Comparison of ENCODE assay signal across 18 mouse cellular contexts in genomic region chr1:154450799-154451198, GRCm38 (mm10).
"Had no signal": no experiment of that assay in that cellular context is flagged by ENCODE, and none has a peak within 500 bp of the region (broad histone marks: within the 10 kb centered on the region; RNA-seq: fewer than 3 reads in every experiment).

No protein-coding gene starts in this region.

- H3K27ac ChIP-seq: midbrain, embryonic 10.5 days; midbrain, embryonic 12.5 days; neural tube, embryonic 13.5 days; neural tube, embryonic 15.5 days had no signal

- ATAC-seq: midbrain, embryonic 16.5 days had no signal

- H3K9ac ChIP-seq: lung, embryonic 14.5 days; midbrain, embryonic 12.5 days; neural tube, embryonic 13.5 days; neural tube, embryonic 15.5 days had no signal

- H3K4me3 ChIP-seq: midbrain, embryonic 10.5 days; midbrain, embryonic 12.5 days; myocyte; neural tube, embryonic 13.5 days; neural tube, embryonic 15.5 days had no signal

- H3K4me2 ChIP-seq: lung, embryonic 14.5 days; midbrain, embryonic 12.5 days; neural tube, embryonic 13.5 days; neural tube, embryonic 15.5 days had no signal

- H3K9me3 ChIP-seq: midbrain, embryonic 10.5 days; midbrain, embryonic 12.5 days; neural tube, embryonic 13.5 days; neural tube, embryonic 15.5 days had no signal

- H3K36me3 ChIP-seq: midbrain, embryonic 10.5 days; midbrain, embryonic 12.5 days had no signal

- DNase-seq: lung, adult 18-20 months; lung, embryonic 14.5 days; lung, postnatal 10 days; lung, postnatal 4 days; midbrain, embryonic 14.5 days; retina, postnatal 1 day; right cerebral cortex, postnatal 25 days; right cerebral cortex, postnatal 4 days; spleen, adult 18-20 months; thymus, adult 2 months; thymus, postnatal 25 days; thymus, postnatal 4 days had no signal

- H3K4me1 ChIP-seq: midbrain, embryonic 12.5 days; neural tube, embryonic 13.5 days; neural tube, embryonic 15.5 days had no signal

- H3K27me3 ChIP-seq: midbrain, embryonic 12.5 days; neural tube, embryonic 13.5 days; neural tube, embryonic 15.5 days had no signal
